Mouse (Mus musculus) layer of hippocampus, adult 8-10 months (tissue): ENCODE data around the gene Gm7168. TPM values are rescaled to one million over a fixed set of nuclear protein-coding genes. Genes with fewer than 3 reads are reported as not detected.
"Not testable (repeated sequence)": the region's sequence is repeated elsewhere in the genome, so short reads cannot be mapped to it uniquely, and the experiment has no call there.

Experiments used
- DNase-seq, 2 experiments: peaks; one replicate each; pipeline ENCODE4 v3.0.0; 2022; ENCODE audit warnings: low spot score in 2 of 2
- total RNA-seq, 4 experiments: library from RNA; stranded (reverse); gene quantifications; 2 replicates each; pipeline ENCODE4 v1.2.4; 2022

Gene Gm7168
- not detected for total RNA-seq

DNA sequence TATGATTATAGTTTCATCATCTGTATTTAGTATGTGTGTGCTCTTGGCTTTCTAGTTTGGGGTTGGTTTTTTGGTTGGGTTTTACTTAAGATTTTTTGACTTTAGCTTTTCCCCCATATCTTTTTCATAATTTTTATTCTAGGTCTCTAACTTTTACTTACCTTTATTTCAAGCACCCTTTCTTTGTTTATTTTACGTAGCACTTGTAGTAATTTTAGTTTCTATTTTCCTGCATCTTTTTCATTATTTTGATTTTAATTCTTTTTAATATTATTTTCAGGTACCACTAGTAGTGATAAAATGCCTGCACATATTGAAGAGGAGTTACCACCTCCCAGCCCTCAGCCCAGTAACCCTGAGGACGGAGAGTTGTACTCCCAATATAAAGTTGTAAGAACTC lies at the start of gene Gm7168:
Gene Gm7168, plus strand, starts transcription at position 301 of the 400 bp plus-strand sequence.
- not testable (repeated sequence) for DNase-seq

DNA sequence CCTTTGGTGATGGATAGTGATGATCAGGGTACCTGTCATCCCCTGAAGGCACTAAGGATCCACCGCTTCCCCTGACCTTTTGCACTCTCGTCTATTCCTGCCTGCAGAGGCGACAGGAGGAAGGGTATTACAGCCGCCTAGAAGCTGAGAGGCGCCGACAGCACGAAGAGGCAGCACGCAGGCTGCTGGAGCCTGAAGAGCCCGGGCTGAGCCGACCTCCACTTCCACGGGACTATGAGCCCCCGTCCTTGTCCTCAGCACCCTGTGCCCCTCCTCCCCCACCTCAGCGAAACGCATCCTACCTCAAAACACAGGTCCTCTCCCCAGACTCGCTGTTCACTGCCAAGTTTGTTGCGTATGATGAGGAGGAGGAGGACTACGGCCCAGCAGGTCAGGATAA lies 49.3 kb upstream of the Gm7168 start:
- DNase-seq = no peak

DNA sequence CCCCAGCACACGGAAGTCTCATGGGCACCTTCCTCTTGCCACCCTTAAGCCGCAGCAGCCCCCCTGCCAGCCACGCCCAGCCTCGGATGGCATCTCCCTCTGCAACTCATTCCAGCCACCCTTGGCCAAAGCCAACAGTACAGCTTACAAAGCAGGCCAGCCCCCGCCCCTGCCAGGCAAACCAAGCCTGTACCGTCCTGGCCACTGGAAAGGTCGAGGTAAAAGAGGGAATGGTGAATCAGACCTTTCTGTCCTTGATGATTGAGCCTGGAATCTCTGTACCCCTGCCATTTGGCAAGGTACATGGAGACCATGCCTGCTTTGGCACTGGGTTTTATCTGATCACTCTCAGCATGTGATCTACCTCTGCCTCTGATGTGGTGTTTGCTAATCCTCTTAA lies 48.9 kb upstream of the Gm7168 start:
- no peak for DNase-seq

DNA sequence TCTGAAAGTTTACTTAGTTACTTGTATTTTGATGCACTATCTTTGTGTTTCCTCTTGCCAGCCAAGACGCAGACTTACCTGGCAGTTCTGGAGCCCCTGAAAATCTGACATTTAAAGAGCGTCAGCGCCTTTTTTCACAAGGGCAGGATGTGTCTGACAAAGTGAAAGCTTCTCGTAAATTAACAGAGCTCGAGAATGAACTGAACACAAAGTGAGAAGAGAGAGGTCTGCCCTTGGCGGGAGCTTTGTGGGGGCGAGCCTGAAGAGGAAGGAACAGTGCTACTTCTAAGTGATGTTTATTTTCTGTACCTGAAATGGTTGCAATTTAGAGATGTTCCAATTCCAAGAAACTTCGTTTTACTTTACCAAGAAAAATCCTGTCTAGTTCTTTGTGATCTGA lies 44.4 kb upstream of the Gm7168 start:
- no peak for DNase-seq

DNA sequence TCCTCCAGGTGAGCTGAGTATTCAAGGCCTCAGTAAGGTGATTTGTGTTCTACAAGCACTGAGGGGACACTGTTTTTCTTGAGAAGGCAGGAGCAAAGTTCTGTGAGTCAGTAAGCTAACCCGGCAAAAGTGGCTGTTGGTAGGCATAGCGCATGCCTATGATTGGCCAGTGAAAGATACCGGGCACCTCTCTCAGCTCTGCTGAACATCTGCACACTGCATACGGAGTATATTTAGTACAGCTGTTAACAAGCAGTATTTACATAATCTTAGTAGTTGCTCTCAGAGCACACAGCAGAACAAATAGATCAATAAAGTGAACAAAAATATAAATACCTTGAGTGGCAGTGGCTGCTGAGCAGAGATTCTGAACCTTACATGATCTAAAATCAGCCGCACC lies 41.1 kb upstream of the Gm7168 start:
- DNase-seq = no peak

DNA sequence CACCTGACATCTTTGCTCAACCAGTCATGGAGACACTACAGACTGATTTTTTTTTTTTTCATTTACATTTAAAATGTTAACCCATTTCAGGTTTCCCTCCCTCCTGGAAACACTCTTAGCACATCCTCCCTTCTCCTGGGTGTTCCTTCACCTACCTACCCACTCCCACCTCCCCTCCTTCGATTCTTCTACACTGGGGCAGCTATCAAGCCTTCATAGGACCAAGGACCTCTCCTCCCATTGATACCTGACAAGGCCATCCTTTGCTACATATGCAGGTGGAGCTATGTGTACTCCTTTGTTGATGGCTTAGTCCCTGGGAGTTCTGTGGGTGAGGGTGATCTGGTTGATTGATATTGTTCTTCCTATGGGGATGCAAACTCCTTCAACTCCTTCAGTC lies 40.5 kb upstream of the Gm7168 start:
- DNase-seq = no peak

DNA sequence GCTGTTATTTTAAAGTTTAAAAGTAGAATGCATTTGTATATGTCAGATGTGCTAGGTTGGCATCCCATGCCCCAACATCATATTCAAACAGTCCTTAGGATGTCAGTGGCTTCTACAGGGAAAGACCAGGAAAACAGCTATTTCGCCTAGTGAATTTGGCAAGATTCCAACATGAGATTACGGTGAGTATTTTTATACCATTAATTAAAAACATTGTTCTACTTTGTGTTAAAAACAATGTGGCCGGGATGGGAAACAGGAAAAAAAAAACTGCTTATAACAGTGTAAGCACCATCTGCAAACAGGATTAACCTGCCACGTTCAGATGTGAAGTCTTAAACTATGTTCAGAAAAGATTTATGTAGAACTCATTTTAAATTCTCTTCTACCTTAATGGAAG lies 34.2 kb upstream of the Gm7168 start:
- DNase-seq = no peak

DNA sequence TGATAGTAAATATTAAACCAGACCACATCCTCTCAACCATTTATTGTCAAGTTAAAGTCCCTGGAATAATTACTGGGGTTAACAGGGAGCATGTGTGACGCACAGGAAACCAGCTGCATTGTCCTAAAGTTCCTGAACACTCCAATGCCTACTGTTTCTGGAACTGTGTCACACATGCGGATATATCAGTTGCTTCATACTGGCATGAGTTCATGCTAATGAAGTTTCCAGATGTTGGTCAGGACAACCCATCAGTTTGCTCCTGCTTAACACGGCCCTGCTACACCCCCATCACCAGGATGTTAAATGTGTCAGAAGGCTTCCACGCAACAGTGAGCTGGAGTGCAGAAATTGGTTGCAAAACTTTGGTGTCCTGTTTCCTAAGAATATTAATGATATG lies 33.6 kb upstream of the Gm7168 start:
- DNase-seq = no peak

DNA sequence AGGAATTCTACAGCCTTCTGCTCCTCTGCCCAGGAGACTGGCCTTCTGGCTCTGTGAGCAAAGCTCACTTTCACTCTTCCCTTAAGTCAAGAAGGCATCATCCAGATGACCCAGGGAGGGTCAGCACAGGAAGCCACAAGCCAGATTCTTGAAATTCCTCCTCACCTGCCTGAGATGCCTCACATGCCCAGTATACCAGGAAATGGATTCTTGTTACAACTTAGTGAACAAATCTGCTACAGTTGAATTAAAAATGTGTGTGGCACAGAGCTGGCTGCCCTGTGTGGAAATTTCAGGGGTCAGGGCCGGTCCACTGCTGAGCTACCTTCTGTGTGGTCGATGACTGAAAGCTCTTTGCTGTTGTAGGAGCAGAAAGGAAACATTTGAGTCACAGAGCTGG lies 27.4 kb upstream of the Gm7168 start:
- DNase-seq = no peak

DNA sequence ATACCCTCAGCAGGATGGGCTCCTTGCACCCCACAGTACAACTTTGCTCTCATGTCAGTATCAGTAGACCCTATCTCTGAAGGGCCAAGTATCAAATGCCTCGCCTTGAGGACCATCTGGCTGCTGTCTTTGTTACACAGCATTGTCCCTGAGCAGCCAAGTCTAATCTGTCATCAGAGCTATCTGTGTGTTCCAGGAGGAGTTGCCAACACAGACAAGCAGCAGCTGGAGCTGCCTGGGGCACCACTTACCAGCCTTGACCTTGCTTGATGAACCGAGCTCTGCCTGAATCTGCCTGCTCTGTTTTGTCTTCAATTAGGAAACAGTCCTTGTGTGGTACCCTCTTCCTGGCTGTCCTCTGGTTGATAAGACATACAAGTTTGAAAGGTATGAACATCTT lies 24.8 kb upstream of the Gm7168 start:
- DNase-seq = no peak

DNA sequence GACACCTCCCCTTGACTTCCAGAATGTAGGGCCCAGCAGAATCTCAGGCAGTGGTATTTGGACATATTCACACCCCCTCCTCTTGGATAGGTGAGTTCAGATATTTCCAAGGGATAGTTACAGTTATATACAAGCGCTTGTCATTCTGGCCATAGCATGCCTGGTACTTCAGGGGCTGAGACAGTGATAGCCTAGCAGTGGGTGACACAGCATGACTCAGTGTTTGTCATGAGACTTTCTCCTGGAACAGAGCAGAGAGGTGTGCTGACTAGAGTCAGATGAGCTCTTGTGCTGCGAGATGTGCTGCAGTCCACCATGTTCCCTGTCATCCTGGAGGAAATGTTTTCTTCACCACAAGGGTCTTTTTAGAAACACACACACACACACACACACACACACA lies 23.6 kb upstream of the Gm7168 start:
- no peak for DNase-seq

DNA sequence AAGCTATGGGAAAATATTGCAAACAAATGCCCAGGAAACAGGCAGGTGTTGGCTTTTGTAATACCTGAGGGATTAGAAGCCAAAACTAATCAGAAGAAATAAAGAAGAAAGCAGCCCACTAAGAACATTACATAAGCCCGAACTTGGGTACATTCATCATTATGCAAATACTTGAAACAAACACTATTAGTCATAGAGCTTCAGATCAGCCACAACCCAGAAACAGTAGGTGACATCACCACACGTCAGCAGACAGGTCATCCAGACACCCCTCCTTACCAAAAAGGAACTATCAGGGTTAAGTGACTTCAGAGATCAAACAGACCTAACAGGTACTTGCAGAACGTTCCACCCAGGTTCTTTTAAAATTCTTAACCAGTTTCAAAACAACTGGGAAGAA lies 22.2 kb upstream of the Gm7168 start:
- DNase-seq = no peak

DNA sequence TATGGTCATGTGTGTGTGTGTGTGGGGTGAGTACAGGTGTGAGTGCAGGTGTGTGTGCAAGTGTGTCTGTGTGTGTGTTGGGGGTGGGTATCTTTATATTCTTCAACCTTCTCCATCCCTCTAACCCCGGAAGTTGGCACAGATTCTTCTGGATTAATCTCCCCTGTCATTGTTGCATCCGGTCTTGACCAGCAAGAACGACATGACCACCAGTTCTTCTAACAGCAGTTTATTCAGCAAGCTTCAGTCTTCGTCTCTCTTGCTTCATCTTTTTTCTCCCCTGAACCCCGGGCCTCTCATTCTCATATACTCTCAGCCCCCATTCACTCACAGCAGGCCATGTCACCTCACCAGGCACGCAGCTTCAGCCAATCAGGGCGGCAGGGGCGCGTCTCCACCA lies 17.8 kb upstream of the Gm7168 start:
- DNase-seq = no peak

DNA sequence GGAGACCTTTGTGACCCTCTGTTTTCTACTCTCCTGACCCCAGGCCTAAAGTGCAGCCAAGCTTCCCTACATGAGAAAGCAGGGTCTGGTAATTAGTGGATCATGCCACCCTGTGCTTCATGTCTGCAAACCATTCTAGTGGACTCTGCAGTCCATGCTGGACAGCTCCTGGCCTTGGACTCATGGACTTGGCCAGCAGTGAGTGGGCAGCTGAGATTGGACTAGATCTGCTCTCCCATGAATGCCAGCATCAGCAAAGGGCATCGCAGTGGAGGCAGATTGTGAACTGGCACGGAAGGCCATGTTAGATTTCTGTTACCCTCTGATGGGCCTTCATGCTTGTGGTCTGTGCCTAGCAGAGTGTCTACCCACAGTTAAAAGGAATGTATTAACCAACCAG lies 12.8 kb upstream of the Gm7168 start:
- DNase-seq = not testable (repeated sequence)

DNA sequence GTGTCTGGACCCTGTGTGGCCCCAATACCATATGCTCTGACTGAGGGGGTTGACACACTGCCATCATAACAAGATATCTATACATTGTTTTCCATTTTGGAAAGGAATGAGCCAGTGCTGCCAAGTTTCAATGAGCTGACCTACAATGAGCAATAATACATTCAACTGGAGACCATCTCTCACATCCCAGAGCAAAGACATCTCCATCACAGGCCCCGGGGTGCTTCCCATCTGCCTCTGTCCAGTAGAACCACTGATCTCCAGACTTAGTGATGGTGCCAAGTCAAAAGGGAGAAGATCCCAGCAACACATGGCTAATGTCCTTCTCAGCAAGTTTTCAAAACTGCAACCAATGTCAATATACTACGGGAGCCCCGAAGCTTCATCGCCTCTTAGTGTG lies 10.4 kb upstream of the Gm7168 start:
- no peak for DNase-seq

DNA sequence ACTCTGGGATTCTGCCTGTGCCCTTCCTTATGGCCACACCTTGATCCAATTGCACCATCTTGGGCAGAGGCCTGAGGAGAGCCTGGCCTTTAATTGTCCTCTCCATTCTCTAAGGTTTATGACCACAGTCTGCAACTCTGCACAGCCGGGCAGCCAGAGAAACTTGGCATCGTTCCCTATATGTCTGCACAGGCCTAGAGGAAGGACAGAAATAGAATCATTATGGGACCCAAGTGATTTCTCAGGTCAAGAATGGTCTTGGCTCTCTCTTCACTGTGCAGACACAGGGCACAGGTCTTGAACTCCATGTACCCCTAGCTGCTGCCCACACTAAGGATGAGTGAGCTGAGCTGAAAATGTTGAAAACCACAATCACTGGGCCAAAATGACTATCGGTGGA lies 9.5 kb upstream of the Gm7168 start:
- DNase-seq = no peak

DNA sequence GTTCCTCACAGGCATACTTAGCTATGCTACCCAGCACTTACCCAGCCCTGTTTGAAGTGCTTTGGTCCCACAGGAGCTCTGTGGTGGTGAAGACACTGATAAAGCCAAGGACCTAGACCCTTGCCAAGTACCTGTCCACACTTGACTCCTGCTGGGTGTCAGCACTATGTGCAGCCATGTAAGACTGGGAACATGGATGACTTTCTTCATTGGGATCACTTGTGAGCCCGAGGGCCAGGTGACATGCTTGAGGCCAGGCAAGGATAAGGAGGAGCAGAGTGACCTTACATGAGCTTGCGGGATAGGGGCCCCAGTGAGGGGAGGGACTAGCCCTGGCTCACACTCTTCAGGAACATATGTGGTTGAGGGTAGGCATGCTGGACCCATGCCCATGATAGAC lies 8.9 kb upstream of the Gm7168 start:
- not testable (repeated sequence) for DNase-seq

DNA sequence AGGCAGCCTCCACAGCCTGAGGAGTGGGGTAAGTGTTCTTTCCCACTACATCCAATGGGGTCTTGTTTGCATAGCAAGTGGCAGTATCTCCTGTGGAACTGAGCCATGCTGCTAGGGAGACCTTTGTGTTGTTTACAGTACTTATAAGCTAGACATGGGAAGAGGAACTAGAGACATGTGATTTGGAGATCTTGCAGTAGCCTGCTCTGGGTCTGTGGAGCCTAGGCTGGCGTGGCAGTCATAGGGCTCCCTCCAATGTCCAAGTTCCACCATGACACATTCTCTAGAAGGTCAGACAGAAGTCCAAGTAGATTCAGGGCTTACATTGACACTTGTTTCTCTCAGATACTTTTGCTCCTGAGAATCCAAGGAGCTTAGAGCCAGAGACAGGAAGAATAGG lies 7.7 kb upstream of the Gm7168 start:
- no peak for DNase-seq

DNA sequence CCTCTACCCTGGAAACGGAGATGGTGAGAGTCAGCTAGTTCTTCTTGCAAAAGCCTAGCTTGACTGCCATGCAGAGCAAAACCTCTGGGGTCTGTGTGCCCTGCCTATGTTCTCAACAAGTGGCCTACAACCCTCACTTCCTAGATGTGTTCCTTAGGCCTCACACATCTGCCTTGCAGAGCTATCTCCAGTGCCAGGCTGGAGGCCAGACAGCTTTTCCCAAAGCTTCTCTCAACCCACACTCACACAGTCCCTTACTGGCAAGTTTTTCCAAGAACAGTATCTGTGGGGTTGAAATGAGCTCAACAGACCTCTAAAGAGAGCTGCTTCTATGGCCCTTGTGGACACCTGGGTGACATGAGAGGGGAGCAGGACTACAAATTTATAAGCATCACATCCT lies 3.4 kb downstream of the Gm7168 start:
- not testable (repeated sequence) for DNase-seq

DNA sequence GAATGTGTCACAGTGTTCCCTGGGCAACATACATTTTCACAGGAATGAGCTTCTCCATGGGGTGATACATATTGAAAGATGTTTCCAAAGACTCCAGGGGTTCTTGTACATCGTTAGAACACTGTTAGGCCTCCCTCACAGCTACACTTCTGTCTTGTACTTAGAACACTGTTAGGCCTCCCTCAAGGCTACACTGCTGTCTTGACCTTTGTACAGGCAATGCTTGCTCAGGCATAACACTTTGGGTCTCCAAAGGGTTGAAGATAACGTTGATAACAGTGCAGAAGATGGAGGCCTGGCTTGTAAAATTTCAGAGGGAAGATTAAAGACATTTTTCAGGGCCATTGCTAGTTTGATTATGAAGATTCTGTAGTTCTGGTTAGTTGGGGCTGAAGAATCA lies 10.0 kb downstream of the Gm7168 start:
- not testable (repeated sequence) for DNase-seq

DNA sequence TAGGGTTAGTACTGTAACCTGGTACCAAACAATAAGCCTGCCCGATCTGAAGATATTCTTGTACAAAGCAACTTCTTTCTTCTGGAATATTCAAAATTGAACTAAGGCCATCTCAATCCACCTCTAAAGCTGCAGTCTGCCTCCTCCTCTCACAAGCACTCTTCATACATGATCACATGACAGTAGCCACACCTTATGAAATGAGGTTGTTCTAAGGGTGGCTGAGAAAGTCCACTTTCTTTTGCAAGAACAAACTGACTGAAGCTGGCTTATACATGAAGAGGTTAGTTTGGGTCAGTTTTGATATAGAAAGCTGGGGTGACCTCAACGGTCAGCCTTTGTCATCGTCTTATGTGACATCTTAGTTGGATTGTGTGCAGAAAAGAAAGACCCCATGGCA lies 14.1 kb downstream of the Gm7168 start:
- DNase-seq = not testable (repeated sequence)

DNA sequence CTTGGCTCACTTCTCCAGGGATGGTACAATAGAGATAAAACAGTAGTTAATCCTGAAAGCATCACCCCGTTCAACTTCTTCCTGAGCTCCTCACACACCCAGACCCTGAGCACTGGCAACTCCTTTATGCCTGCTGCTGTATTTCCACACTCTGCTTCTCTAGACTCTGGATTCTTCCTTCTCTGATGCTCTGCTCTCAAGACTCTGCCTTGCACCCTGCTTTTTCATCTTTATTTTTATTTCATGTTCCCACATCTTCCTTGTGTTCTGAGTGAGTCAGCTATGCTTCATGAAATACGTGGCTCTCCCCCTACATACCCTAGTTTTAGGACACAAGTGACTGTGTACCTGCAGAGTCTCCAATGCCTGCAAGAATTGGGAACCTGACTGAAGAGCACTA lies 16.9 kb downstream of the Gm7168 start:
- DNase-seq = not testable (repeated sequence)

DNA sequence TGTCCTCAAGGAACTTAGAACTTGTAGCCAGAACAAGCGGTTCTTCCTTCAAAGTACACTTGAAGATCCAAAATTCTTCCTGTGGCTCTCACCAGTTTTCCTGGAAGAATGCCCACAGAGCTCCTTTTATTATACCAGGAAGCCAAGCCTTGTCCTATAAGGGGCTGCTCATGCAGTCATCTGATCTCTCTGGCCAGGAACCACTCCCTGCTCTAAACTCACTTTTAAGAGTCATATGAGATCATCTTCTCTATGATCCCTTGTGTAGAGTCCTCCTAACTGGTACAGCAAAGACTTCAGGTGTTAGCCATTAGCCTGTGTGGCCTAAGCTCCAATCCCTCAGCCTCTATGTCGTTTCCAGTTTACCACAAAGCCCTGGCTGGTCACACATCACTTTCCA lies 21.7 kb downstream of the Gm7168 start:
- DNase-seq = not testable (repeated sequence)

DNA sequence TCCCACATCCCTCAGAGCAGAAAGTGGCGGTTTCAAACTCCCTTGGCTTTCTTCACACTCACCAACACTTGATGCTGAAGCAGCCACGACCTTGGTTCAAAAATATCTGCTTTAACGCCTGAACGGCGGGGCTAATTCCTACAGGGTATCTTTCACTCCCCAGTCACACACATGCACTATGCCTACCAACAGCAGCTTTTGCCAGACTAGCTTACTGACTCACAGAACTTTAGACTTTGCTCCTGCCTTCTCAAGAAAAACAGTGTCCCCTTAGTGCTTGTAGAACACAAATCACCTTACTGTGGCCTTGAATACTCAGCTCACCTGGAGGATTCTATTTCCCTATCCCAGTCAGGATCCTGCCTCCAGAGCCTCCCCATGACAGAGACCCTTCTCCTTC lies 22.6 kb downstream of the Gm7168 start:
- DNase-seq = not testable (repeated sequence)

DNA sequence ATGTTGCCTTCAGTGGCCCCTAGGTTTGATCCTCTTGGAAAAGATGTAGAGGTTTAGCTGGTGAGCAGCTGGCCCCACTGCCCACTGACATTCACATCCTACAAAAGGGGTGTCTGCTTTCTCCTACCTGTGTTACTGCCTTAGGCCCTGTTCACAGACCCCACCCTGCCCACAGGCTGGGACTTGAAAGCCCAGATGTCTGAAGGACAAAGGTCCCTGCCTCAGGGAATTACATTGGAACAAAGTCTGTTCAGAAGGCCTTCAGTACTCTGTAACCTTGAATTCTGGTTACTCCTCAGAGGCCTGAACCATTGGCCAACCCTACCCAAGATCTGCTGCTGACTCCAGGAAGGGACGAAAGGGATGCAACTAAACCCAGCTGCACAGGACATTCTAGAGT lies 39.5 kb downstream of the Gm7168 start:
- DNase-seq = no peak
